Mouse (Mus musculus) lung, adult 2 months (tissue): ENCODE results near the gene Gm17657.

Experiments
- CTCF ChIP-seq: fragments of 200-500 bp; IDR thresholded peaks from 2 replicates; pipeline ENCODE4 v1.5.1; 2011; ENCODE audit warnings: mild to moderate bottlenecking, low read length, control low read depth; ENCODE audit not compliant: insufficient read depth
- POLR2A ChIP-seq: fragments of 200-500 bp; IDR thresholded peaks from 2 replicates; pipeline ENCODE4 v1.6.1; 2011; ENCODE audit warnings: low read depth, mild to moderate bottlenecking, control low read depth, low read length, borderline replicate concordance; ENCODE audit errors: extremely low read depth

DNA sequence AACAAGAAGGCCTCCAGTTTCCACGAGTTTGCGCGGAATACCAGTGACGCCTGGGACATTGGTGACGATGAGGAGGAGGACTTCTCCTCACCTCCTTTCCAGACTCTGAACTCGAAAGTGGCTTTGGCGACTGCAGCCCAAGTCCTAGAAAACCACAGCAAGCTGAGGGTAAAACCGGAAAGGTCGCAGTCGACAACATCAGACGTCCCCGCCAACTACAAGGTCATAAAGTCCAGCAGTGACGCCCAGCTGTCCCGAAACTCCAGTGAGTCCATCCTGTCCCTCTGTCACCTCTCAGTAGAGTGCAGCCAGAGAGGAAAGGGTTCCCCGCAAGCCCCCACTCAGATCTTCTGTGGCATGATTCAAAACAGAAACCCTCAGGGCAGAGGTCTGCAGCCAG, 19.0 kb upstream of the Gm17657 start:
- no peak for TF ChIP-seq POLR2A
- no peak for TF ChIP-seq CTCF
